Mouse (Mus musculus): ENCODE data around the gene Nectin4. TPM values are rescaled to one million over a fixed set of nuclear protein-coding genes. Genes with fewer than 3 reads are reported as not detected.

Gene Nectin4
- polyA plus RNA-seq, 1 experiment, result 3.2 TPM

GRCm38 (mm10) chr1:171342262-171343207 lies 27.4 kb upstream of the Nectin4 start:
- no peak for TF ChIP-seq POLR2A (IDR thresholded peaks at IDR 0.05; ENCODE audit: extremely low read depth, insufficient read depth, low read length)
- TF ChIP-seq CTCF (IDR thresholded peaks at IDR 0.05; ENCODE audit: extremely low read depth, insufficient read depth, low read length), result no peak
- H3K4me1 ChIP-seq (ENCODE audit: control insufficient read depth, insufficient read depth, low read length), result peaks cover 2% of the 10 kb centered on the region
- no peak overlapping the region for H3K4me3 ChIP-seq (ENCODE audit: insufficient read depth, low read length)
- H3K27ac ChIP-seq (ENCODE audit: insufficient read depth, low read length), result no peak overlapping the region

- TF ChIP-seq POLR2A (IDR thresholded peaks at IDR 0.05; ENCODE audit: extremely low read depth, insufficient read depth, low read length) (no peak), CTCF (IDR thresholded peaks at IDR 0.05; ENCODE audit: extremely low read depth, insufficient read depth, low read length) (no peak)
- H3K27ac ChIP-seq (ENCODE audit: insufficient read depth, low read length), result no peak overlapping the region
- peaks cover 4% of the 10 kb centered on the region for H3K4me1 ChIP-seq (ENCODE audit: control insufficient read depth, insufficient read depth, low read length)
- peak overlapping the region; percentile 85; the same call in 1 of the 2 replicates for H3K4me3 ChIP-seq (ENCODE audit: insufficient read depth, low read length)
Observed at GRCm38 (mm10) chr1:171343922-171344677, 25.8 kb upstream of the Nectin4 start.

GRCm38 (mm10) chr1:171344715-171345114 lies 25.2 kb upstream of the Nectin4 start:
- H3K4me1 ChIP-seq (ENCODE audit: control insufficient read depth, insufficient read depth, low read length), result peaks cover 5% of the 10 kb centered on the region
- no peak overlapping the region for H3K27ac ChIP-seq (ENCODE audit: insufficient read depth, low read length)
- peak overlapping the region; percentile 85 for H3K4me3 ChIP-seq (ENCODE audit: insufficient read depth, low read length)
- TF ChIP-seq POLR2A (IDR thresholded peaks at IDR 0.05; ENCODE audit: extremely low read depth, insufficient read depth, low read length) (no peak), CTCF (IDR thresholded peaks at IDR 0.05; ENCODE audit: extremely low read depth, insufficient read depth, low read length) (no peak)

- TF ChIP-seq POLR2A (IDR thresholded peaks at IDR 0.05; ENCODE audit: extremely low read depth, insufficient read depth, low read length) (peak; percentile 88), CTCF (IDR thresholded peaks at IDR 0.05; ENCODE audit: extremely low read depth, insufficient read depth, low read length) (no peak)
Observed at GRCm38 (mm10) chr1:171345225-171346094, 24.4 kb upstream of the Nectin4 start, which contains the start of the genes Nit1 and Pfdn2. Nit1 (minus strand) TSS chr1:171345646. Pfdn2 (plus strand) TSS chr1:171345670.

GRCm38 (mm10) chr1:171346095-171346450 lies 23.8 kb upstream of the Nectin4 start:
- H3K4me1 ChIP-seq (ENCODE audit: control insufficient read depth, insufficient read depth, low read length), result peaks cover 5% of the 10 kb centered on the region
- H3K4me3 ChIP-seq (ENCODE audit: insufficient read depth, low read length), result peak overlapping the region; percentile 85
- no peak for TF ChIP-seq POLR2A (IDR thresholded peaks at IDR 0.05; ENCODE audit: extremely low read depth, insufficient read depth, low read length)
- no peak for TF ChIP-seq CTCF (IDR thresholded peaks at IDR 0.05; ENCODE audit: extremely low read depth, insufficient read depth, low read length)
- H3K27ac ChIP-seq (ENCODE audit: insufficient read depth, low read length), result no peak overlapping the region

More at GRCm38 (mm10) chr1:171345225-171346094, 24.4 kb upstream of the Nectin4 start, which contains the start of the genes Nit1 and Pfdn2:
- H3K27ac ChIP-seq (ENCODE audit: insufficient read depth, low read length), result peak within 1 kb of the TSS; percentile 17; the same call in 1 of the 2 replicates
- peak within 1 kb of the TSS; percentile 85 for H3K4me3 ChIP-seq (ENCODE audit: insufficient read depth, low read length)
- peaks cover 5% of the 10 kb centered on the region for H3K4me1 ChIP-seq (ENCODE audit: control insufficient read depth, insufficient read depth, low read length)

GRCm38 (mm10) chr1:171348665-171349064 lies 21.2 kb upstream of the Nectin4 start:
- Histone ChIP-seq H3K4me1 (ENCODE audit: control insufficient read depth, insufficient read depth, low read length) (peaks cover 5% of the 10 kb centered on the region), H3K4me3 (ENCODE audit: insufficient read depth, low read length) (no peak overlapping the region), H3K27ac (ENCODE audit: insufficient read depth, low read length) (no peak overlapping the region)
- TF ChIP-seq POLR2A (IDR thresholded peaks at IDR 0.05; ENCODE audit: extremely low read depth, insufficient read depth, low read length), result no peak
- TF ChIP-seq CTCF (IDR thresholded peaks at IDR 0.05; ENCODE audit: extremely low read depth, insufficient read depth, low read length), result no peak

- peaks cover 5% of the 10 kb centered on the region for H3K4me1 ChIP-seq (ENCODE audit: control insufficient read depth, insufficient read depth, low read length)
- no peak overlapping the region for H3K4me3 ChIP-seq (ENCODE audit: insufficient read depth, low read length)
- no peak overlapping the region for H3K27ac ChIP-seq (ENCODE audit: insufficient read depth, low read length)
- TF ChIP-seq POLR2A (IDR thresholded peaks at IDR 0.05; ENCODE audit: extremely low read depth, insufficient read depth, low read length) (no peak), CTCF (IDR thresholded peaks at IDR 0.05; ENCODE audit: extremely low read depth, insufficient read depth, low read length) (no peak)
Observed at GRCm38 (mm10) chr1:171349210-171349609, 20.7 kb upstream of the Nectin4 start.

- TF ChIP-seq CTCF (IDR thresholded peaks at IDR 0.05; ENCODE audit: extremely low read depth, insufficient read depth, low read length) (peak; percentile 40), POLR2A (IDR thresholded peaks at IDR 0.05; ENCODE audit: extremely low read depth, insufficient read depth, low read length) (no peak)
- H3K27ac ChIP-seq (ENCODE audit: insufficient read depth, low read length), result no peak overlapping the region
- H3K4me1 ChIP-seq (ENCODE audit: control insufficient read depth, insufficient read depth, low read length), result no peaks in the 10 kb centered on the region
- H3K4me3 ChIP-seq (ENCODE audit: insufficient read depth, low read length), result no peak overlapping the region
Observed at GRCm38 (mm10) chr1:171355812-171356340, 14.0 kb upstream of the Nectin4 start.
